Mouse (Mus musculus) kidney, adult 2 months (tissue): Measurements from ENCODE around the gene Prrc2a. TPM values are rescaled to one million over a fixed set of nuclear protein-coding genes. Genes with fewer than 3 reads are reported as not detected.
"Not testable (repeated sequence)": the region's sequence is repeated elsewhere in the genome, so short reads cannot be mapped to it uniquely, and the experiment has no call there.

Experiments
- DNase-seq: peaks from one replicate; pipeline ENCODE4 v3.0.0; 2021
- H3K27ac ChIP-seq: fragments of 200-500 bp; 2 replicates; pipeline ENCODE4 v1.5.1; 2012; ENCODE audit warnings: low read depth, low read length, control low read depth, inconsistent platforms; ENCODE audit not compliant: insufficient read depth
- H3K27me3 ChIP-seq: fragments of 200-500 bp; replicated peaks from 2 replicates; pipeline ENCODE4 v1.6.1; 2012; ENCODE audit warnings: mild to moderate bottlenecking, moderate library complexity, low read length, inconsistent platforms; ENCODE audit not compliant: control insufficient read depth, insufficient read depth
- H3K36me3 ChIP-seq: fragments of 200-500 bp; 2 replicates; pipeline ENCODE4 v1.6.1; 2012; ENCODE audit warnings: mild to moderate bottlenecking, moderate library complexity, low read length, inconsistent platforms; ENCODE audit not compliant: control insufficient read depth, insufficient read depth
- H3K4me1 ChIP-seq: fragments of 200-500 bp; 2 replicates; pipeline ENCODE4 v1.6.1; 2011; ENCODE audit warnings: low read length; ENCODE audit not compliant: control insufficient read depth, insufficient read depth
- H3K4me3 ChIP-seq: fragments of 200-500 bp; 2 replicates; pipeline ENCODE4 v1.5.1; 2011; ENCODE audit warnings: mild to moderate bottlenecking, low read depth, low read length, control low read depth; ENCODE audit not compliant: insufficient read depth
- CTCF ChIP-seq: fragments of 200-500 bp; conservative IDR thresholded peaks from 2 replicates; pipeline ENCODE4 v1.5.1; 2011; ENCODE audit warnings: low read depth, mild to moderate bottlenecking, control low read depth, low read length, moderate library complexity, mixed read lengths; ENCODE audit not compliant: insufficient read depth, insufficient read length
- POLR2A ChIP-seq: fragments of 200-500 bp; IDR thresholded peaks from one replicate; pipeline ENCODE4 v1.6.1; 2011; ENCODE audit warnings: low read depth, low read length, control low read depth
- WGBS: fragments of 180-500 bp; shearing (Covaris S2); methylation state at CpG from one replicate; pipeline ENCODE4 v1.1.7; 2018; 5-methylcytosine and 5-hydroxymethylcytosine counted together
- polyA plus RNA-seq: library from polyadenylated mRNA; depleted of rRNA; stranded (reverse); fragments of >200 nt; gene quantifications from 2 replicates; pipeline ENCODE4 v1.2.3, GENCODE M21; 2012

Prrc2a gene
- polyA plus RNA-seq, 1 experiment = 237 TPM

DNA sequence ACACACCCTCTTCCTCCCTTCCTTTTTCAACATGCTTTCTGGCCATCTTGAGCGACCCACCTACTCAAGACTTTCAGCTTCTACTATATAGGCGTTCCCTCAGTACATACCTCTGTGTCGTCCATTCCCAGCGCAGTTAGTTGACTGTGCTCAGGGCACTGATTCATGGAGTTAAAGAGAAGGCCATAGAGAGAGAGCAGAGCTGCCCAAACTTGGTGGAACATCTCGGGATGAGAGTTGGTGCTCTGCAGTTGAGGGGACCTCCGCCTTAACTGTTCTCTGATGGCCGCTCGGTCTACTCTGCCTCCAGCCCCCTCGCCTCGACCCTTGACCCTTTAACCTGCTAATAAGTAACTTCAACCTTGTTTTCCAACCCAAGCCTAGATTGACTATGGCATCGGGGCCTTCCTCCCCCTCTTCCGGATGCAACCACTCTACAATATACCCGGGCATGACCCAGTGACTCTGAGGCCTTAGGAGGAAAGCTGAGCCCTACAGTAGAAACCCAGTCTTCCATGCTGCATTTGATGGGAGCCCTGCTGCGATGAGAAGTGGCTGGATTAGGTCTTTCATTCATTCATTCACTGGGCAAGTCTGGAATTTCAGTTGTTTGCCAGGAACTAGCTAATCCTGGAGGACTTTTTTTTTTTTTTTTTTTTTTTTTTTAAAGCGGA lies 33.1 kb downstream of the Prrc2a start, which contains the start of gene Apom:
Apom (minus strand) TSS at position 551 of the 674 bp plus-strand sequence.
- WGBS = 48% methylated on average over 15 of the region's 15 CpGs
- H3K36me3 ChIP-seq = no peaks in the 10 kb centered on the region
- H3K27ac ChIP-seq = no peak within 1 kb of the TSS; the same call in 1 of the 2 replicates
- no peak for TF ChIP-seq CTCF
- no peak for TF ChIP-seq POLR2A
- H3K4me1 ChIP-seq = peaks cover 13% of the 10 kb centered on the region; the same call in 1 of the 2 replicates
- peak within 1 kb of the TSS; percentile 24 for H3K4me3 ChIP-seq
- DNase-seq = peak; percentile 61
- H3K27me3 ChIP-seq = no peaks in the 10 kb centered on the region

DNA sequence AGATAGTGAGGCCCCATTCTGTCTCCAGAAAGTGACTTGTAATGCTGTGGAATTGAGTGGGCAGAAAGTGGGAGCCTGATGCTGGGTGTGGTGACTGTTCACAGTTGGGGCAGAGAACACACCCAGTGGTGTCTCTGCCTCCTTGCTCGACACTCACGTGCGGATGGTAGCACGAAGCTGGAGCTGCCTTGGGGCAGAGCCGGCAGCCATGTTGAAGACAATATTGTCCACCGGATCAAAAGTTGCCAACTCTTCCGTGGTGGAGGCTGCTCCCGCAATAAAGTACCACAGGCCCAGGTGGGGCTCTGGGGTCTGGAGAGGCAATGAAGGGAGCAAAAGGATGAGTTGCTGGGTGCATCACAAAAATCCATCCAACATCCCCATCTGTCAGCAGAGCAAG lies 33.7 kb downstream of the Prrc2a start:
- no peak for DNase-seq
- 90% methylated on average over 8 of the region's 8 CpGs for WGBS
- no peak for TF ChIP-seq POLR2A
- no peak for TF ChIP-seq CTCF
- H3K4me1 ChIP-seq = peaks cover 11% of the 10 kb centered on the region; the same call in 1 of the 2 replicates
- peak overlapping the region; percentile 24; the same call in 1 of the 2 replicates for H3K4me3 ChIP-seq
- H3K27ac ChIP-seq = no peak overlapping the region
- no peaks in the 10 kb centered on the region for H3K27me3 ChIP-seq
- no peaks in the 10 kb centered on the region for H3K36me3 ChIP-seq

DNA sequence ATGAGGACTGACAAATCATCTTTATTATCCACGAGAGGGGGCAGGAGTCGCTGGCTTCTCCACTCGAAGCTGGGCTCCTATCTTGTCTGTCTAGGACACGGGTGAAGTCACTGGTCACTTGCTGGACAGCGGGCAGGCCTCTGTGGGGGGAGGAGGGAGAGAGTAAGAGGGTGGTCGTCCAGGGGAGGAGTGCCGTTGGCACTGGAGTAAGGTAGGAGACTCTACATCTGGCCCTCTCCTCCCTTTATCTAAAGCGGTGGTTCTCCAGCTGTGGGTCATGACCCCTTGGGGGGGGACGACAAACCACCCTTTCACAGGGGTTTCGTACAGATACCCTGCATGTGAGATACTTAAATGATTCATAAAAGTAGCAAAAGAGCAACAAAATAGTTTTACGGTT lies 35.7 kb downstream of the Prrc2a start:
- TF ChIP-seq CTCF (no peak), POLR2A (no peak)
- no peak overlapping the region for H3K27ac ChIP-seq
- no peaks in the 10 kb centered on the region for H3K27me3 ChIP-seq
- DNase-seq = no peak
- H3K4me1 ChIP-seq = peaks cover 23% of the 10 kb centered on the region; the same call in 1 of the 2 replicates
- H3K36me3 ChIP-seq = no peaks in the 10 kb centered on the region; the same call in 1 of the 2 replicates
- WGBS = 52% methylated on average over 11 of the region's 11 CpGs
- H3K4me3 ChIP-seq = no peak overlapping the region

DNA sequence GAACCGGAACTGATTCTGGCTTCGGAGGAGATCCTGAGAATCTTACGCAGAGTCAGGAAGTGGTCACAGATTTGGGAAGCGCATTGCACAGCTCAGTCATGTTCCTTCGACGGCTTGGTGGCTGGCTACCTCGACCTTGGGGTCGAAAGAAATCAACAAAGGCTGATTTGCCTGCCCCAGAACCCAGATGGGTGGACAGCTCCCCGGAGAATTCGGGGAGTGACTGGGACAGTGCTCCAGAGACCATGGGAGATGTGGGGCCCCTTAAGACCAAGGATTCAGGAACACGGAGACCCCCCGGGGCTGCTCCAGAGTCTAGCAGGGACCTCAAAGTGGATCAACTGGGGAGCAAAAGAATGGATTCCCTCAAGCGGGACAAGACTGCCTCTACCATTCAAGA lies 37.7 kb downstream of the Prrc2a start:
- no peak for DNase-seq
- Histone ChIP-seq H3K36me3 (no peaks in the 10 kb centered on the region; the same call in 1 of the 2 replicates), H3K4me3 (peak overlapping the region; percentile 96), H3K27ac (peak overlapping the region; percentile 87; the same call in 1 of the 2 replicates), H3K27me3 (no peaks in the 10 kb centered on the region), H3K4me1 (peaks cover 23% of the 10 kb centered on the region; the same call in 1 of the 2 replicates)
- TF ChIP-seq CTCF = no peak
- TF ChIP-seq POLR2A = no peak
- 52% methylated on average over 13 of the region's 13 CpGs for WGBS

DNA sequence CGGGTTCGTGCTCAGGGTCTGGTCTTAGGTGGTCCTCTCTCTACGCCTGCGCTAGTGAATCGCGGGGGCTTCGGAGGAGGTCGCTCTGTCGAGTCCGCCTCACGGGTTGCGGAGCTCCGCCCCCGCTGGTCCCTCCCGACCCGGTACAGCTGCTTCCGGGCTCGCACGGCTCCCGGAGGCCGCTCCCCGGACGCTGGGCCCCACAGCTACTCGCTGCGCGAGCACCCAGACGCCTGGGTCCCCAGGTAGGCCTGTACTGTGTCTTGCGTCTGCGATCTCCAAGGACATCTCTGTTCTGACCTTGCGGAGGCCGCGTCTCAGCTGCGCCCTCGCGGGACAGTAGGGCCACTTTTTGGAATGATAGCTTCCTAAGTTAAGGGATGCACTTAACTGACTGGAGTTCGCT lies 38.5 kb downstream of the Prrc2a start, which contains the start of gene D17H6S53E:
D17H6S53E (plus strand) TSS at position 168 of the 406 bp plus-strand sequence.
- Histone ChIP-seq H3K27me3 (no peaks in the 10 kb centered on the region), H3K4me1 (peaks cover 23% of the 10 kb centered on the region; the same call in 1 of the 2 replicates), H3K27ac (peak within 1 kb of the TSS; percentile 87), H3K4me3 (peak within 1 kb of the TSS; percentile 96), H3K36me3 (no peaks in the 10 kb centered on the region; the same call in 1 of the 2 replicates)
- DNase-seq = peak; percentile 82
- TF ChIP-seq CTCF (no peak), POLR2A (peak; percentile 48)
- under 1% methylated on average over 36 of the region's 36 CpGs for WGBS

DNA sequence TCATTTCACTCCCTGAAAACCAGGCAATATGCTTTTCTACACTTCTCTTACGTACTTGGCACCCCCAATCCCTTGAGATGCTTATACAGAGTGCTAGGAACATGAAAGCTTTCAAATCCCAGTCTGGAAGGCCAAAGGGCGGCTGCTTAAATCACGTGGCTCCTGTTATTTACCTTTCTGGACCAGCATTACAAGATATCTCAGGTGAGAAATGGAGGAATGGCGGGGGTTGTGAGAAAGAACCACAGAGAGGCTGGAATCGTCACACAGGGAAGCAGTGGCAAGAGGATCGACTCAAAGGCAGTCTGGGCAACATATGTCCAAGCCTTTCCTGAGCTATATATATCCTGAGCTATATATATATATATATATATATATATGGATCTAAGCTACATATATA lies 39.1 kb downstream of the Prrc2a start:
- peak overlapping the region; percentile 96 for H3K4me3 ChIP-seq
- TF ChIP-seq POLR2A (no peak), CTCF (no peak)
- peak; percentile 30 for DNase-seq
- peaks cover 23% of the 10 kb centered on the region; the same call in 1 of the 2 replicates for H3K4me1 ChIP-seq
- no peaks in the 10 kb centered on the region for H3K27me3 ChIP-seq
- H3K36me3 ChIP-seq = no peaks in the 10 kb centered on the region; the same call in 1 of the 2 replicates
- H3K27ac ChIP-seq = peak overlapping the region; percentile 61; the same call in 1 of the 2 replicates
- WGBS = 23% methylated on average over 6 of the region's 6 CpGs

DNA sequence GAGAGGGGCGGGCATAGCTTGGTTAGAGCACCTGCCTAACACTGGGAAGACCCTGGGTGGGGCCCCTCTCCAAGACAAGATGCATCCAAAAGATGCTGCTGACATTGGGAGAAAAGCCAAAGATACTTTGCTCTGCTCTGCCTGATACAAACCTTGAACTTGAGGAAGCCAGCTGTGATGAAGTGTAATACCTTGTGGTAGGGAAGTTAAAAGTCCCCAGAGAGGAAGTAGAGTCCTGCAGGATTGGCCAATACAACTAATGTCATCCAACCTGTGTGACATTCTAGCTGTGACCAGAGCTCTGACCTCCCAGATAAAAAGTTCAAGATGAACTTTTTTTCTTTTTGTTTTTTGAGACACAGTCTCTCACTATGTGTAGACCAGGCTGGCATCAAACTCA lies 39.6 kb downstream of the Prrc2a start:
- peaks cover 25% of the 10 kb centered on the region; the same call in 1 of the 2 replicates for H3K4me1 ChIP-seq
- H3K27ac ChIP-seq = peak overlapping the region; percentile 61; the same call in 1 of the 2 replicates
- no peak overlapping the region for H3K4me3 ChIP-seq
- DNase-seq = no peak
- WGBS = 96% methylated on average over 1 of the region's 1 CpGs
- no peak for TF ChIP-seq CTCF
- no peak for TF ChIP-seq POLR2A
- no peaks in the 10 kb centered on the region; the same call in 1 of the 2 replicates for H3K36me3 ChIP-seq
- H3K27me3 ChIP-seq = no peaks in the 10 kb centered on the region

DNA sequence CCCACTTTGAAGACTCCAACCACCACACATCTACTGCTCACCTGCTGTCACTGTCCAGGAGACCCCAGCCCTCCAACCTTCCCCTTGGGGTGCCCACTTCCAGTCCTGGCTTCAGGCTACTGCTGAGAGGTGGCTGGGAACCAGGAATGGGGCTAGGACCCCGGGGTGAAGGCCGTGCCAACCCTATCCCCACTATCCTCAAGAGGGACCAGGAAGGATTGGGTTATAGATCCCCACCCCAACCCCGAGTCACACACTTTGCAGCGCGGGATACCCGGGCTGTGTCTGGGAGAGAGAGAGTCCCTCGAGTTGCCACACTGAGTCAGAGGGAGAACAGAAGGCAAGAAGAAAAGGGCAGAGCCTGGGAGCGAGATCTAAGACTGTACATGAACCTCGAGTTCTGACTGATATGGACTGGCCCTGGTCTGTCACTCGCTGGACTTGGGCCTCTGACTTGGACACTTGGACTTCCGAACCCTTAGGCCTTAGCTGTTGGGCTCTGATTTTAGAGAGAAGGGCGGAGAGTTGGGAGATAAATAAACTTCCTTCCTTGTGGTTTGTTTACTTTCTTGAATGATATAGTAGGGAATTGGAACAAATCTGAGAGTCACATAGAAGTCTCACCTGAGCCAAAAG lies 40.3 kb downstream of the Prrc2a start:
- peaks cover 26% of the 10 kb centered on the region; the same call in 1 of the 2 replicates for H3K4me1 ChIP-seq
- not testable (repeated sequence) for H3K4me3 ChIP-seq, H3K27me3 ChIP-seq, H3K36me3 ChIP-seq
- DNase-seq = peak; percentile 62
- peak overlapping the region; percentile 21; the same call in 1 of the 2 replicates for H3K27ac ChIP-seq
- 80% methylated on average over 12 of the region's 12 CpGs for WGBS

DNA sequence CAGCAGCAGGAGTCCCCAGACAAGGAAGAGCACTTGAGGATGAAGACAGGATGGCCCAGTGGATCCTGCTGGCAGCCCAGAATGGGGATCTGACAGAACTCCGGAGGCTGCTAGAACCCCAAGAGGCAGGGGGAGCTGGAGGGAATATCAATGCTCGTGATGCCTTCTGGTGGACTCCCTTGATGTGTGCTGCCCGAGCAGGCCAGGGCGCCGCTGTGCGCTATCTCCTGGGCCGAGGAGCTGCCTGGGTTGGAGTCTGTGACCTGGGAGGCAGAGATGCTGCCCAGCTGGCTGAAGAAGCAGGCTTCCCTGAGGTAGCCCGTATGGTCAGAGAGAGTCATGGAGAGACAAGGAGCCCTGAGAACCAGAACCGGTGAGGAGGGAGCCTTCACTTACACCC lies 41.4 kb downstream of the Prrc2a start:
- H3K36me3 ChIP-seq, DNase-seq, H3K4me3 ChIP-seq, H3K27me3 ChIP-seq, H3K27ac ChIP-seq: not testable (repeated sequence)
- 93% methylated on average over 9 of the region's 9 CpGs for WGBS
- peaks cover 26% of the 10 kb centered on the region; the same call in 1 of the 2 replicates for H3K4me1 ChIP-seq
